Mouse (Mus musculus) ES-E14 (cell line): Measurements from ENCODE around the gene Tbl1xr1. TPM values are rescaled to one million over a fixed set of nuclear protein-coding genes. Genes with fewer than 3 reads are reported as not detected.
A peak's percentile ranks its signal among the peaks of the same experiment; 100 is the strongest.

Experiments
- DNase-seq: peaks from one replicate; pipeline ENCODE4 v3.0.0-alpha.2; 2013; ENCODE audit warnings: low read depth, low spot score
- H3K27ac ChIP-seq: 2 replicates; pipeline ENCODE4 v1.5.1; 2012; ENCODE audit warnings: low read depth, mild to moderate bottlenecking, low read length, moderate library complexity, mixed read lengths; ENCODE audit not compliant: poor library complexity, insufficient read depth, severe bottlenecking
- H3K36me3 ChIP-seq: 2 replicates; pipeline ENCODE4 v1.6.1; 2012; ENCODE audit warnings: mild to moderate bottlenecking, low read length, moderate library complexity, mixed read lengths; ENCODE audit not compliant: control insufficient read depth, poor library complexity, insufficient read depth, severe bottlenecking
- H3K4me1 ChIP-seq, 2 experiments: fragments of 150-350 bp in 1 of 2; sonication (generic) in 1 of 2; 2 replicates each; pipeline ENCODE4 v1.6.1; 2012; ENCODE audit warnings: low read length in 2 of 2, mild to moderate bottlenecking in 1 of 2, mixed read lengths in 1 of 2; ENCODE audit not compliant: control insufficient read depth in 2 of 2, insufficient read depth in 2 of 2, poor library complexity in 1 of 2
- H3K4me3 ChIP-seq, 2 experiments: fragments of 150-350 bp in 1 of 2; sonication (generic) in 1 of 2; 2 replicates each; pipeline ENCODE4 v1.5.1; 2012; ENCODE audit warnings: low read length in 2 of 2, low read depth in 1 of 2, mild to moderate bottlenecking in 1 of 2, mixed read lengths in 1 of 2; ENCODE audit not compliant: insufficient read depth in 1 of 2, poor library complexity in 1 of 2, severe bottlenecking in 1 of 2
- H3K9ac ChIP-seq: 2 replicates; pipeline ENCODE4 v1.6.1; 2012; ENCODE audit warnings: low read depth, mild to moderate bottlenecking, low read length, mixed read lengths; ENCODE audit not compliant: poor library complexity, insufficient read depth, severe bottlenecking
- H3K9me3 ChIP-seq: fragments of 150-350 bp; sonication (generic); 2 replicates; pipeline ENCODE4 v1.6.1; 2012; ENCODE audit warnings: low read depth, mild to moderate bottlenecking, low read length; ENCODE audit not compliant: control insufficient read depth, insufficient read depth
- CHD2 ChIP-seq: IDR thresholded peaks from 2 replicates; pipeline ENCODE4 v1.6.1; 2014; ENCODE audit warnings: mild to moderate bottlenecking, low read depth, low read length, inconsistent platforms
- HCFC1 ChIP-seq: IDR thresholded peaks from 2 replicates; pipeline ENCODE4 v1.6.1; 2012; ENCODE audit warnings: low read length, inconsistent platforms, borderline replicate concordance; ENCODE audit not compliant: insufficient read depth
- MAFK ChIP-seq: IDR thresholded peaks from 2 replicates; pipeline ENCODE4 v1.6.1; 2014; ENCODE audit warnings: mild to moderate bottlenecking, low read depth, low read length, inconsistent platforms; ENCODE audit not compliant: insufficient read depth
- ZC3H11A ChIP-seq: IDR thresholded peaks from 2 replicates; pipeline ENCODE4 v1.6.1; 2012; ENCODE audit warnings: low read depth, mild to moderate bottlenecking, inconsistent platforms, low read length, borderline replicate concordance
- ZNF384 ChIP-seq: IDR thresholded peaks from 2 replicates; pipeline ENCODE4 v1.6.1; 2012; ENCODE audit warnings: low read depth, low read length, inconsistent platforms
- in situ Hi-C, 2 experiments: fragments of 600-800 bp; cut with MboI; formaldehyde crosslinking; loops; one replicate each; pipeline ENCODE4 v1.15.1; 2025; ENCODE audit warnings: low sequenced_read_pairs in 2 of 2, inconsistent platforms in 1 of 2; ENCODE audit not compliant: unreplicated experiment in 2 of 2
- total RNA-seq: library from RNA; depleted of rRNA; stranded (reverse); fragments of 300-350 nt; gene quantifications from 2 replicates; pipeline ENCODE4 v1.2.3, GENCODE M21; 2012

Gene Tbl1xr1
- total RNA-seq, 1 experiment = 64.6 TPM

GRCm38 (mm10) chr3:22156397-22156796 is 79.9 kb downstream of the Tbl1xr1 start:
- H3K27ac ChIP-seq = peak overlapping the region; percentile 89
- peaks cover 6 to 35% of the 10 kb centered on the region in 2 experiments for H3K4me1 ChIP-seq
- H3K4me3 ChIP-seq = peak overlapping the region; percentile 24 to 58
- no peaks in the 10 kb centered on the region for H3K9me3 ChIP-seq
- TF ChIP-seq HCFC1 = no peak
- TF ChIP-seq ZC3H11A = no peak
- TF ChIP-seq MAFK = peak; percentile 78; the same call in 1 of the 2 replicates
- no peak for TF ChIP-seq ZNF384
- TF ChIP-seq CHD2 = no peak
- H3K36me3 ChIP-seq = no peaks in the 10 kb centered on the region
- H3K9ac ChIP-seq = no peak overlapping the region; the same call in 1 of the 2 replicates
- DNase-seq = peak; percentile 73
- in situ Hi-C loops = no loop called here

- in situ Hi-C loops = no loop called here
- TF ChIP-seq ZNF384 (no peak), ZC3H11A (no peak), MAFK (no peak), HCFC1 (no peak), CHD2 (no peak)
- Histone ChIP-seq H3K4me3 (no peak overlapping the region), H3K36me3 (peaks cover 2% of the 10 kb centered on the region; the same call in 1 of the 2 replicates), H3K4me1 (peaks cover 3 to 6% of the 10 kb centered on the region in 2 experiments; a peak in 2 of 4 replicates), H3K9ac (no peak overlapping the region), H3K9me3 (no peaks in the 10 kb centered on the region), H3K27ac (no peak overlapping the region)
- DNase-seq = no peak
Observed at GRCm38 (mm10) chr3:22162948-22163347, 86.5 kb downstream of the Tbl1xr1 start.

GRCm38 (mm10) chr3:22167856-22168255 is 91.4 kb downstream of the Tbl1xr1 start:
- Histone ChIP-seq H3K4me3 (no peak overlapping the region), H3K27ac (no peak overlapping the region), H3K9me3 (no peaks in the 10 kb centered on the region), H3K9ac (no peak overlapping the region), H3K4me1 (peaks cover 5 to 15% of the 10 kb centered on the region in 2 experiments; a peak in 3 of 4 replicates), H3K36me3 (peaks cover 2% of the 10 kb centered on the region; the same call in 1 of the 2 replicates)
- in situ Hi-C loops = no loop called here
- TF ChIP-seq CHD2 (no peak), ZNF384 (no peak), MAFK (no peak), HCFC1 (no peak), ZC3H11A (no peak)
- DNase-seq = no peak

GRCm38 (mm10) chr3:22168432-22168831 is 92.0 kb downstream of the Tbl1xr1 start:
- TF ChIP-seq MAFK = no peak
- TF ChIP-seq ZNF384 = no peak
- no peak for TF ChIP-seq CHD2
- TF ChIP-seq ZC3H11A = no peak
- TF ChIP-seq HCFC1 = no peak
- Histone ChIP-seq H3K9ac (no peak overlapping the region), H3K4me3 (no peak overlapping the region), H3K27ac (no peak overlapping the region), H3K9me3 (no peaks in the 10 kb centered on the region), H3K36me3 (peaks cover 2% of the 10 kb centered on the region; the same call in 1 of the 2 replicates), H3K4me1 (peaks cover 5 to 15% of the 10 kb centered on the region in 2 experiments; a peak in 3 of 4 replicates)
- DNase-seq = no peak
- in situ Hi-C loops = no loop called here
